Mouse (Mus musculus) midbrain, embryonic 15.5 days (tissue): ENCODE measurements around the gene Igsf9b. TPM values are rescaled to one million over a fixed set of nuclear protein-coding genes. Genes with fewer than 3 reads are reported as not detected.
A peak's percentile ranks its signal among the peaks of the same experiment; 100 is the strongest.

Source experiments
- ATAC-seq: fragments of 200-750 bp; cut with Nextera tagmentation; replicated peaks from 2 replicates; pipeline ENCODE4 v1.8.0; 2017; ENCODE audit warnings: moderate TSS enrichment
- H3K27ac ChIP-seq: fragments of 300-500 bp; sonication (generic); 2 replicates; pipeline ENCODE4 v1.5.1; 2015; ENCODE audit warnings: mild to moderate bottlenecking, inconsistent platforms
- H3K27me3 ChIP-seq: fragments of 300-500 bp; sonication (generic); replicated peaks from 2 replicates; pipeline ENCODE4 v1.6.1; 2015; ENCODE audit warnings: inconsistent platforms
- H3K36me3 ChIP-seq: fragments of 300-500 bp; sonication (generic); replicated peaks from 2 replicates; pipeline ENCODE4 v1.6.1; 2015; ENCODE audit warnings: inconsistent platforms
- H3K4me1 ChIP-seq: fragments of 300-500 bp; sonication (generic); 2 replicates; pipeline ENCODE4 v1.6.1; 2015; ENCODE audit warnings: inconsistent platforms
- H3K4me2 ChIP-seq: fragments of 300-500 bp; sonication (generic); 2 replicates; pipeline ENCODE4 v1.6.1; 2015; ENCODE audit warnings: inconsistent platforms, mild to moderate bottlenecking, moderate library complexity
- H3K4me3 ChIP-seq: fragments of 300-500 bp; sonication (generic); 2 replicates; pipeline ENCODE4 v1.5.1; 2015; ENCODE audit warnings: mild to moderate bottlenecking, inconsistent platforms
- H3K9ac ChIP-seq: fragments of 300-500 bp; sonication (generic); 2 replicates; pipeline ENCODE4 v1.6.1; 2015; ENCODE audit warnings: mild to moderate bottlenecking, inconsistent platforms
- H3K9me3 ChIP-seq: fragments of 300-500 bp; sonication (generic); 2 replicates; pipeline ENCODE4 v1.6.1; 2016; ENCODE audit warnings: inconsistent platforms
- WGBS: fragments of 180-500 bp; shearing (Covaris S2); methylation state at CpG from one replicate; pipeline ENCODE4 v1.1.7; 2015; ENCODE audit warnings: mixed read lengths; 5-methylcytosine and 5-hydroxymethylcytosine counted together
- polyA plus RNA-seq: library from polyadenylated mRNA; unstranded; fragments of >200 nt; fragmentation: Nextera tagmentation; extraction: Ambion mirVana; gene quantifications from 2 replicates; pipeline ENCODE4 v1.2.1, GENCODE M21; 2015

The Igsf9b gene
- polyA plus RNA-seq, 1 experiment from 2014 or later = 23.1 TPM

DNA sequence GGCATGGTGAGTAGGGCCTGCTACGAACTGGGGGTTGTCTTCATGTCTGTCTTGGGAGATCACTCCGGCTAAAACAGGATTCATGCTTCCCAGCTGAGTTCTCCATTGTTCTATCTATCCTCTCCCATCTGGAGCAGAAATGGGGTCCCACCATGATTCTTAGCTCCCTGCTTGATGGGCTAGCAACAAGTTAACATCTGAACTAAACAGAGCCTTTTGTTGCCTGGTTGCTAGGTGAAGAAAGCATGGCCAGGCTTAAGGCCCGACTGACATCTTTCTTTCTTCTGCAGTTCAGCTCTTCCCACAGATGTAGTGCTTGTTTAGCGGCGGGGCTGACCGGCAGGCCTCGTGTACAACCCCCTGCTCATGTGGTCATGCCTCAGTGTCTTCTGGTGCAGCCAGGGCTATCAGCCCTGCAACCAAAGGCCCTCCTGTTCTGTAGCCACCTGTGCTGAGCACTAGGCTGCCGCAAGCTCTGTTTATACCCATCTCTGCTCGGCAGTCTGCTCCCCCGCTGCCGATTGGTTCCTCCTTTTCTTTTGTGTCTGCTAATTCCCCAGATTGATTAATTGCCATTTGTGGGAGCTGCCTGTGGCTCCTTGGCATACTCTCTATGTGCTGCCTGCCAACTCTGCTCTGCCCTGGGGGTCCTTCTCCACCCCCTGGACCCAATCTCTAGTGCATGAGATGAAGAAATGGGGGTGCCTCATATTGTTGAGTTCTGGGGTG is 47.7 kb downstream of the Igsf9b start:
- H3K4me2 ChIP-seq = no peak overlapping the region
- no peaks in the 10 kb centered on the region for H3K9me3 ChIP-seq
- no peak overlapping the region for H3K27ac ChIP-seq
- no peak overlapping the region for H3K9ac ChIP-seq
- WGBS = 28% methylated on average over 11 of the region's 11 CpGs
- H3K4me1 ChIP-seq = peaks cover 3% of the 10 kb centered on the region; the same call in 1 of the 2 replicates
- ATAC-seq = peak; percentile 63
- H3K36me3 ChIP-seq = peaks cover 23% of the 10 kb centered on the region; the same call in 1 of the 2 replicates
- H3K27me3 ChIP-seq = no peaks in the 10 kb centered on the region
- no peak overlapping the region for H3K4me3 ChIP-seq

DNA sequence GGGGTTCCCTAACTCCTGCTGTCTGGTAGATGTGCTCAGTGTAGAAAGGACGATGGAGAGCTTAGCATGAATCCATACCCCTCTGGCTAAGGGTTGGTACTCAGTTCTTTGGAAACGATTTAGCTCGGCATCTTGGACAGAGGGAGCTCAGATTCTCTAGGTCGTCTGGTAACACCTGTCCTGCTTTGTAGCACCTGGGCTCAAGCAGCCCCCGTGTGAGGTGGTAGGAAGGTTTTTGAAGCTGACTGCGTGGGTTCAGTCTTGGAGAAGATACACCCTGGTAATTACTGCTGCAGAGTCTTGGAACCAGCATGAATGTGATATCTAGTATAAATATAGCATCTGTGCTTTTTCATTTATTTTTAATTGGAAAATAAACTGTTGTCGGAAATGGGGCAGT is 54.1 kb downstream of the Igsf9b start:
- H3K9ac ChIP-seq = no peak overlapping the region
- no peak for ATAC-seq
- no peaks in the 10 kb centered on the region for H3K9me3 ChIP-seq
- H3K4me2 ChIP-seq = no peak overlapping the region
- no peaks in the 10 kb centered on the region for H3K4me1 ChIP-seq
- no peaks in the 10 kb centered on the region for H3K27me3 ChIP-seq
- peaks cover 12% of the 10 kb centered on the region; the same call in 1 of the 2 replicates for H3K36me3 ChIP-seq
- no peak overlapping the region for H3K27ac ChIP-seq
- no peak overlapping the region for H3K4me3 ChIP-seq
- 90% methylated on average over 7 of the region's 7 CpGs for WGBS

DNA sequence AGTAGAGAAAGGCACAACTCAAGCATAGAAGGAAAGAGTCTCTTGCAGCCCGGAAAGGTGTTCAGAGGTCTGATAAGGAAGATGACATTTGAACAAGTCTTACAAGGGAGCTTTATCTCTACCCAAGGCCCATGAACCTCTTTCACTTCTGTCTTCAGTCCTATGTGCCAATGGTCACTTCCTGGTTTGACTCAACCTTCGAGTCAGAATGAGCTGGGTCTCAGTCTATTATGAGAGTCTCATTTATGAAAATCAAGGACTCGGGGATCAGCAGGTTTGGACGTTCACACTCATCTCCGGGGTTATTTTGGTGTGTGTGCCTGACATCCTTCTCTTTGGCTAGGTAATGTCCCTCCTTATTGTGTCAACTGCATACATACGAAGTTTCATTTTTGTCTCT is 58.9 kb downstream of the Igsf9b start:
- no peaks in the 10 kb centered on the region for H3K9me3 ChIP-seq
- no peaks in the 10 kb centered on the region for H3K4me1 ChIP-seq
- no peak overlapping the region for H3K4me2 ChIP-seq
- no peak overlapping the region for H3K9ac ChIP-seq
- no peak overlapping the region for H3K4me3 ChIP-seq
- H3K36me3 ChIP-seq = 0 out of 2 replicates have a peak, but pooled peaks cover 2% of the 10 kb centered on the region
- no peak for ATAC-seq
- no peak overlapping the region for H3K27ac ChIP-seq
- WGBS = 89% methylated on average over 6 of the region's 6 CpGs
- H3K27me3 ChIP-seq = no peaks in the 10 kb centered on the region

DNA sequence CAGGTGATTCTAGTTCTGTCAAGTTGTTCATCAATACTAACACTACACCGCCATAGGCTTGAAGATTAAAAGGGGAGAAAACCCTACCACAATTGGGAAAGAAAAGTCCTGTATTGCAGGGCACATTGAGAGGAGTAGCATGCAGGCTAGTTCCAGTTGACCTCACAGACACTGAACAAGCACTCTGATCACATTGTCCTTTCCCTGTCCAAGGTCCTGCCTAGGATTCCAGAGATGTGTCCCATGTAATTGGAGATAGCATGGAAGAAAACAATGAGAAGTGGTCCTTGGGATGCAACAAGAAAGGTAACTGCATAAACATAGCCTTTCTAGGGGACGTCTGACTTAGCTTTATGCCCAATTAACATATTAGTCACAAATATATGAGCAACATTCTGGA is 68.2 kb downstream of the Igsf9b start:
- Histone ChIP-seq H3K4me2 (no peak overlapping the region), H3K4me1 (no peaks in the 10 kb centered on the region), H3K36me3 (no peaks in the 10 kb centered on the region), H3K4me3 (no peak overlapping the region), H3K9me3 (no peaks in the 10 kb centered on the region), H3K27ac (no peak overlapping the region), H3K27me3 (no peaks in the 10 kb centered on the region), H3K9ac (no peak overlapping the region)
- 70% methylated on average over 2 of the region's 2 CpGs for WGBS
- ATAC-seq = no peak

DNA sequence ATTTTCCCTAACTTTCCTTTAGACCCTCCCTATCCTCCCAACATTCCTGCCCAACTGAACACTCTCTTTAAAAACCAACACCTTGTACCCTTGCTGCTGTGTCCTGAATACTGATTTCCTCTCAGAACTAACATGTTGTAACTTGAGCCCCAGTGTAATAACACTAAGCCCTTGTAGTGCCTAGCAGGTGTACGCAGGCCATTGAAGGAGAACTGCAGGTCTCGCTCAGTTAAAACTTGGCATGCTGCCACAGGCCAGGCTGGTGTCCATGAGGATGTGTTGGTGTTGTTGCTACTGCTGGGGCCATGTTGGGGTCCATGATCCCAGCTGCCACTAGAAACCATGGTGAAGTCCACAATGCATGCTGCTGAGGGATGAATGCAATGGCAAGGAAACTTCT is 70.1 kb downstream of the Igsf9b start:
- Histone ChIP-seq H3K27ac (no peak overlapping the region), H3K9me3 (no peaks in the 10 kb centered on the region), H3K36me3 (no peaks in the 10 kb centered on the region), H3K9ac (no peak overlapping the region), H3K4me3 (no peak overlapping the region), H3K4me2 (no peak overlapping the region), H3K4me1 (no peaks in the 10 kb centered on the region), H3K27me3 (no peaks in the 10 kb centered on the region)
- no peak for ATAC-seq
- 77% methylated on average over 2 of the region's 2 CpGs for WGBS

DNA sequence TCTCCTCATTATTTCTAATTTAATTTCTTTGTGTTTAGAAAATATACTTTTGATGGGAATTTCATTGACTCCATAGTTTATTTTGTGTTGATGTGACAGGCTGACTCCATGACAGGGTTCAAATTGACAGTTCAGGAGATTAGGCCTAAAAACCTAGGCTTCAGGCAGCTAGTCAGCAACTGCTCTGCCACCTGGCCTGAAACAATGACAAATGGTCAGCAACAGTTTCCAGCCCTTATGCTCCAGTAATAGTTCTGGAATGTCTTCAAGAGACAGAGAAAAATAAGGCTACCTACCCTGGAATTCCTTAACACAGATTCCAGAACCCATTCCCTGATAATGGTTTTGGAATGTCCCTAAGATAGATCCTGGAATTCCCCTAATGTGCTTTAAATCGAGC is 76.7 kb downstream of the Igsf9b start:
- Histone ChIP-seq H3K4me3 (no peak overlapping the region), H3K36me3 (no peaks in the 10 kb centered on the region)
- 85% methylated on average over 1 of the region's 1 CpGs for WGBS

DNA sequence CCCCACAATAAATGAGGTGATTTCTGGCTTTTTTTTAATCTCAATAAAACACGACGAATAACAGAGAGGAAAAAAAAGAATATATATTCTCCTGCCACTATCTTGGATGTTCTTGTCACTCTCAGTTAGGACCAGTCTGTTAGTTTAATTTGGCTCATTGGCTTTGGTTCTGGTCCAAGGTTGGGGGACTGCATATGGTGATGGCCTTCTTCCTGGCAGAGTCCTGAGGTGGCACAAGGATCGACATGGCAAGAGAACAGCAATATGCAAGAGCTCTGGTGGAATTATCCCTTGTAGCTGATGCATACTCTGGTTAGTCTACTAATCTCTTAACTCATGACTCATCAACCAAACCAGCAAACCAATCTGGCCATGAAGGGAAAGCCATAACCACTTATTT is 87.9 kb downstream of the Igsf9b start:
- no peaks in the 10 kb centered on the region for H3K36me3 ChIP-seq
- H3K9me3 ChIP-seq = no peaks in the 10 kb centered on the region
- ATAC-seq = no peak
- no peak overlapping the region for H3K9ac ChIP-seq
- no peaks in the 10 kb centered on the region for H3K4me1 ChIP-seq
- 90% methylated on average over 3 of the region's 3 CpGs for WGBS
- no peak overlapping the region for H3K27ac ChIP-seq
- no peaks in the 10 kb centered on the region for H3K27me3 ChIP-seq
- no peak overlapping the region for H3K4me2 ChIP-seq
- H3K4me3 ChIP-seq = no peak overlapping the region

More for the DNA sequence above, 76.7 kb downstream of the Igsf9b start:
- H3K4me2 ChIP-seq = no peak overlapping the region
- H3K9ac ChIP-seq = no peak overlapping the region
- no peak overlapping the region for H3K27ac ChIP-seq
- no peaks in the 10 kb centered on the region for H3K9me3 ChIP-seq
- no peaks in the 10 kb centered on the region for H3K4me1 ChIP-seq
- ATAC-seq = no peak
- H3K27me3 ChIP-seq = no peaks in the 10 kb centered on the region

DNA sequence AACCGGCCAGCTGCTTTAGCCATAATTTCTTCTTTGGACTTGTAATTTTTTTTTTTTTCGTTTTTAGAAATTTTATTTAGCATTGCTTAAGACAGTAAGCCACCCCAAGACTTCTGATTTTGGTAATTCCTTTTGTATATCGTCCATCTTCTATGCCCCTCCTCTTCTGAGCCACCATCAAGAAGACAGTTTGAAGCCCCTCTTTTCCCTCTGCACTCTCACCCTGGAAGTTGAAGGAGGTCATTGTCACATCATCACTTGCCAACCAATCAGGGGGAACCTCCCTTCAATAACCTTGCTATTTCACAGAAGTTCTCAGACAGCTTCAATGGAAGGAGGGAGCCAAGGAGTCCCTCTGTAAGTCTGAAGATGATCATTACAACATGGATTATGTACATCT is 97.5 kb downstream of the Igsf9b start, which contains the start of gene Spata19:
Gene Spata19 (plus strand): TSS at position 301 of the 400 bp plus-strand sequence.
- Histone ChIP-seq H3K36me3 (no peaks in the 10 kb centered on the region), H3K4me2 (no peak within 1 kb of the TSS), H3K4me3 (no peak within 1 kb of the TSS), H3K27ac (no peak within 1 kb of the TSS), H3K4me1 (no peaks in the 10 kb centered on the region), H3K9me3 (no peaks in the 10 kb centered on the region), H3K27me3 (no peaks in the 10 kb centered on the region), H3K9ac (no peak within 1 kb of the TSS)
- no peak for ATAC-seq
- WGBS = 73% methylated on average over 3 of the region's 3 CpGs

DNA sequence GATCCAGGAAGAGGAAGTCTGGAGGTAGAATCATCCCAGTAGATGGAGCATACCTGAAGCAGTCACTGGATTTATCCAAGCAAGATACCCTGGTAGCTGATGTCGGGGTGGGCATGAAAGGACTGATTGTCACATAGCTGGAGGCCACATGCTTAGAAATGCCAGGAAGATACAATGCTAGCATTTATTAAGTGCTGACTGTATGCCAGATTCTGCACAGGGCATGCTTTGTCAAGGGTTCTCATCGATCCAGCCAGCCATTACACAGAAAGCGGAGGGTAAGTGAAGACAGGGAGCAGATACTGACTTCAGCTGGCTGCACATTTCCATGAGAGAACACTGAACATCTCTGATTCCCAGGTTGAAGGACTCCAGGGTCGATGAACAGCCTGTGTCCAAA is 102.2 kb downstream of the Igsf9b start:
- Histone ChIP-seq H3K4me2 (no peak overlapping the region), H3K27me3 (no peaks in the 10 kb centered on the region), H3K9me3 (no peaks in the 10 kb centered on the region), H3K9ac (no peak overlapping the region), H3K27ac (no peak overlapping the region), H3K36me3 (no peaks in the 10 kb centered on the region), H3K4me1 (no peaks in the 10 kb centered on the region), H3K4me3 (no peak overlapping the region)
- WGBS = 87% methylated on average over 4 of the region's 4 CpGs
- ATAC-seq = no peak

Other genes starting within 250 kb of the Igsf9b start
- 52.2 and 53.5 TPM in 2 replicates for gene Jam3, start 143.8 kb upstream of the Igsf9b start, polyA plus RNA-seq
- gene Spata19, start 97.6 kb downstream of the Igsf9b start, polyA plus RNA-seq = 0.37 TPM in 1 of 2 replicates, not detected in the other